ENCODE assay signal across 8 mouse cellular contexts in the genomic region with DNA sequence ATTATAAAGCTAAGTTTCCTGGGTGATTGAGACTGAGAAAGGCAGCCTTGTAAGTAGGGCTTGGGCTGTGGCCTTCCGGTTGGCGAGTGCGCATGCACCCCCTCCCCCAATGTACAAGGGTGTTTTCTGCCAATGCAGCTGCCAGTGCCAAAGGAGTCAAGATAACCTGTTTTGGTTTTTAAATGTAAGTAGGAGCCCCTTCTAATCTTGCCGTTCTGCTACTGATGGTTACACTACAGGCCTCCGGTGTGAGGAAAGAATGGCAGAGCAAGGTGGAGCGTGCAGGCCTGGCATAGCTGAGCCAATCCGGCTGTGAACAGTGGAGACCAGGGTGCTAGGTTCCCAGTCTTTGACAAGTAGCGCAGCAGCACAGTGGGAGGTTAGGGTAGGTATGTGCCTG. TPM values are rescaled to one million over a fixed set of nuclear protein-coding genes. Genes with fewer than 3 reads are reported as not detected.
DNase-seq lines count a peak whose midpoint lies in the region; ATAC-seq lines count a peak whose summit lies in the region.

No protein-coding gene starts in this region.

- 0 out of 2 replicates have a peak, but pooled peaks cover 14% of the 10 kb centered on the region for H3K36me3 ChIP-seq in forebrain, embryonic 13.5 days (ENCODE audit: poor library complexity, severe bottlenecking)
- H3K36me3 ChIP-seq in neural tube, embryonic 13.5 days: peaks cover 11% of the 10 kb centered on the region
- H3K36me3 ChIP-seq in kidney, embryonic 15.5 days: no peaks in the 10 kb centered on the region

- peaks cover 13% of the 10 kb centered on the region for H3K27me3 ChIP-seq in forebrain, embryonic 13.5 days
- H3K27me3 ChIP-seq in neural tube, embryonic 13.5 days: peaks cover 9% of the 10 kb centered on the region
- peaks cover 63% of the 10 kb centered on the region for H3K27me3 ChIP-seq in kidney, embryonic 15.5 days

- ATAC-seq in forebrain, embryonic 13.5 days: no peak
- ATAC-seq in neural tube, embryonic 13.5 days (ENCODE audit: low read depth): no peak
- ATAC-seq in kidney, embryonic 15.5 days (replicated peaks; ENCODE audit: low FRiP score): no peak

- DNase-seq in cerebellum, postnatal 10 days: peak; percentile 82 to 85
- peak; percentile 50 for DNase-seq in layer of hippocampus, adult 9-11 months
- DNase-seq in urinary bladder, postnatal 14 days (ENCODE audit: low spot score): no peak
- no peak for DNase-seq in kidney, adult 8-10 months
- DNase-seq in thymus, postnatal 25 days: no peak

- peak overlapping the region; percentile 93 for H3K9ac ChIP-seq in forebrain, embryonic 13.5 days
- peak overlapping the region; percentile 98 for H3K9ac ChIP-seq in neural tube, embryonic 13.5 days
- no peak overlapping the region for H3K9ac ChIP-seq in kidney, embryonic 15.5 days

- peak overlapping the region; percentile 31; the same call in 1 of the 2 replicates for H3K27ac ChIP-seq in forebrain, embryonic 13.5 days
- H3K27ac ChIP-seq in neural tube, embryonic 13.5 days (replicated peaks): peak overlapping the region; percentile 59
- no peak overlapping the region for H3K27ac ChIP-seq in kidney, embryonic 15.5 days

- 51% methylated on average over 8 of the region's 8 CpGs for WGBS in forebrain, embryonic 13.5 days
- 49% methylated on average over 8 of the region's 8 CpGs for WGBS in neural tube, embryonic 13.5 days
- 88% methylated on average over 8 of the region's 8 CpGs for WGBS in kidney, embryonic 15.5 days

- H3K4me2 ChIP-seq in forebrain, embryonic 13.5 days: peak overlapping the region; percentile 79
- peak overlapping the region; percentile 86 for H3K4me2 ChIP-seq in neural tube, embryonic 13.5 days
- H3K4me2 ChIP-seq in kidney, embryonic 15.5 days: no peak overlapping the region

- peaks cover 42% of the 10 kb centered on the region for H3K4me1 ChIP-seq in forebrain, embryonic 13.5 days
- H3K4me1 ChIP-seq in neural tube, embryonic 13.5 days (replicated peaks): peaks cover 66% of the 10 kb centered on the region
- peaks cover 21% of the 10 kb centered on the region for H3K4me1 ChIP-seq in kidney, embryonic 15.5 days

- H3K4me3 ChIP-seq in forebrain, embryonic 13.5 days: peak overlapping the region; percentile 81
- H3K4me3 ChIP-seq in neural tube, embryonic 13.5 days: peak overlapping the region; percentile 88
- H3K4me3 ChIP-seq in kidney, embryonic 15.5 days (replicated peaks): no peak overlapping the region

- no peaks in the 10 kb centered on the region for H3K9me3 ChIP-seq in forebrain, embryonic 13.5 days (replicated peaks)
- H3K9me3 ChIP-seq in neural tube, embryonic 13.5 days: no peaks in the 10 kb centered on the region
- H3K9me3 ChIP-seq in kidney, embryonic 15.5 days (replicated peaks): no peaks in the 10 kb centered on the region

RNA-seq across cellular contexts. Expression of a gene that starts 3.6 kb away (rescaled TPM):
- polyA plus RNA-seq in forebrain, embryonic 13.5 days (2015; fragmentation: Nextera tagmentation; extraction: Ambion mirVana): 51.4 and 60.2 TPM in 2 replicates
- polyA plus RNA-seq in neural tube, embryonic 13.5 days (2015; fragmentation: Nextera tagmentation; extraction: Ambion mirVana): 91.6 and 94.2 TPM in 2 replicates
- 5.7 and 8.6 TPM in 2 replicates for polyA plus RNA-seq in kidney, embryonic 15.5 days (2015; fragmentation: Nextera tagmentation; extraction: Ambion mirVana)

Comparison
In these comparisons a context has a peak if more than half of its experiments do, and no peak if none do; other contexts are left out.
1. DNase-seq: peak in cerebellum, postnatal 10 days (2 of 2) and layer of hippocampus, adult 9-11 months (single experiment); none in urinary bladder, postnatal 14 days (single experiment), kidney, adult 8-10 months (0 of 2) and thymus, postnatal 25 days (single experiment).